Mouse (Mus musculus): ENCODE results near the gene Nipsnap3b. TPM values are rescaled to one million over a fixed set of nuclear protein-coding genes. Genes with fewer than 3 reads are reported as not detected.
A peak's percentile ranks its signal among the peaks of the same experiment; 100 is the strongest.

Nipsnap3b gene
- polyA plus RNA-seq, 1 experiment, result 15.9 TPM

DNA sequence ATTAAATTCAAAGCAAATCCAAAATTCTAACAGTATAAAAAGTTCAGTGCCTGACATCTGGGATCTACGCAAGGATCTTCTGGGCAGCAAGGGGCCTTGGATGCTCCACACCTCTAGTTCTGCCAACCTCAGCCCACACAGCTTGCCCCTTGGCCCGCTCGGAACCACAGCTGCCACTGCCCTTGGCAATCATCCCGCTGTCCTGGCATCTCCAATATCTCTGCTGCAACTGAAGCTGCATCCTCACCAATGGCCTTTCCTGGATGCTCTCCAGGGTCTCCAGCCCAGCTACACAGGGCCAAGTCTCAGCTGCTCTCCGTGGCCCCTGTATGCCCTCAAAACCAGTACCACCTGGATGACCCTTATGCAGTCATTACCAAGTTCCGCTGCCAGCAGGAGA lies 12.2 kb upstream of the Nipsnap3b start:
- TF ChIP-seq MYOD1 (IDR thresholded peaks at IDR 0.05; ENCODE audit: control insufficient read depth in 1 of 3, insufficient read length in 2 of 3, low read depth in 2 of 3), result peak in 2 of 3 experiments; percentile 66 to 69
- no peak for TF ChIP-seq POLR2AphosphoS2 (IDR thresholded peaks at IDR 0.05; ENCODE audit: insufficient read length, low read depth)
- no peak for TF ChIP-seq TCF3 (IDR thresholded peaks at IDR 0.05; ENCODE audit: insufficient read length, low read depth)
- peak in 2 of 3 experiments; percentile 31 to 50 for TF ChIP-seq MYOG (IDR thresholded peaks at IDR 0.05; ENCODE audit: control insufficient read depth in 1 of 3, insufficient read depth in 1 of 3, insufficient read length in 2 of 3, low read depth in 2 of 3)
- no peak for TF ChIP-seq REST (IDR thresholded peaks at IDR 0.05; ENCODE audit: insufficient read depth, insufficient read length)
- Histone ChIP-seq H3K36me3 (ENCODE audit: control insufficient read depth, insufficient read depth) (no peaks in the 10 kb centered on the region), H3K4me3 (no peak overlapping the region), H3K27me3 (ENCODE audit: control insufficient read depth, insufficient read depth, insufficient read length) (no peaks in the 10 kb centered on the region), H3ac (ENCODE audit: control insufficient read depth, insufficient read length) (no peak overlapping the region), H3K79me2 (ENCODE audit: control insufficient read depth, insufficient read depth) (no peaks in the 10 kb centered on the region), H3K4me2 (ENCODE audit: low read depth) (no peak overlapping the region)

DNA sequence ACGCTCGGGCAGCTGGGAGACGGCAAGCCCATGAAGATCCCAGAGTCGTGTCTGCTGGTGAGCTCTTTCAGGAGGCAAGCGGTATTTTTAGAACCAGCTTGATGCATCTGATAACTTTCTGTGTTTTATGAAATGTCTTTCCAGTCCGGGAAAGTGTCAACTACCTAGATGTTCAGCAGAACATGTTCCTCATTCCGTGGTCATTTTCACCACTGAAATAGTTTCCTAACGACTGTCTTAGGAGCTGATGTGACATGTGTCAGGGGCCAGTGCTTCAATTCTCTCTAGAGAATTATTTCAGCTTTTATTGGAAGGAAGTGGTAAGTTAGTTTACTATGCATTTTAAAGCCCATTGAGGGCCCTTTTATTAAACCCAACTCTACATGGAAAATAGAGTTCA lies 11.5 kb upstream of the Nipsnap3b start:
- Histone ChIP-seq H3K27me3 (ENCODE audit: control insufficient read depth, insufficient read depth, insufficient read length) (no peaks in the 10 kb centered on the region), H3K36me3 (ENCODE audit: control insufficient read depth, insufficient read depth) (no peaks in the 10 kb centered on the region), H3K79me2 (ENCODE audit: control insufficient read depth, insufficient read depth) (no peaks in the 10 kb centered on the region), H3K4me3 (no peak overlapping the region), H3K4me2 (ENCODE audit: low read depth) (no peak overlapping the region), H3ac (ENCODE audit: control insufficient read depth, insufficient read length) (no peak overlapping the region)
- TF ChIP-seq REST (IDR thresholded peaks at IDR 0.05; ENCODE audit: insufficient read depth, insufficient read length) (no peak), E2F4 (IDR thresholded peaks at IDR 0.05; ENCODE audit: insufficient read depth) (no peak), MYOG (IDR thresholded peaks at IDR 0.05; ENCODE audit: control insufficient read depth in 1 of 3, insufficient read depth in 1 of 3, insufficient read length in 2 of 3, low read depth in 2 of 3) (no peak), USF1 (IDR thresholded peaks at IDR 0.05; ENCODE audit: low read depth) (no peak)

DNA sequence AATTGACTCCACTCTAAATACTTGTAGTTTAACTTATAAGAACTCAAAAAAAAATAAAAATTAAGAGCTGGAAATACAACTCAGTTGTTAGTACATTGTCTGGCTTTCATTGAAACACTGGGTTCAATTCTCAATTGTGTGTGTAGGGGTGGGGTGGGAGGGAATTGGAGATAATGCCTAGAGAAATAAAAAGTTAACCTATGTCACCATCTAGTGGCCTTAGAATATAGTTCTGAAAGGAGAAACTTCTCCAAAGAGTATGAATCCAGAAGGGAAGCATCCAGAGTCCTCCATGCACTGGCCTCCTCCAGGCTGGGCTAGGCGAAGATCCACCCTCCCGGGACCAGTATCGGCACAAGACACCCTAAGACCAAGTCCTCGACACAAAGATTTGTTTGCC lies 2.5 kb upstream of the Nipsnap3b start:
- H3K79me2 ChIP-seq (ENCODE audit: control insufficient read depth, insufficient read depth), result no peaks in the 10 kb centered on the region
- H3K27me3 ChIP-seq (ENCODE audit: control insufficient read depth, insufficient read depth, insufficient read length), result no peaks in the 10 kb centered on the region
- no peaks in the 10 kb centered on the region for H3K36me3 ChIP-seq (ENCODE audit: control insufficient read depth, insufficient read depth)
- H3K4me2 ChIP-seq (ENCODE audit: low read depth), result no peak overlapping the region
- TF ChIP-seq TCF3 (IDR thresholded peaks at IDR 0.05; ENCODE audit: insufficient read length, low read depth), result no peak
- TF ChIP-seq MAX (IDR thresholded peaks at IDR 0.05; ENCODE audit: low read depth), result no peak
- no peak for TF ChIP-seq USF1 (IDR thresholded peaks at IDR 0.05; ENCODE audit: low read depth)
- TF ChIP-seq MYOD1 (IDR thresholded peaks at IDR 0.05; ENCODE audit: control insufficient read depth in 1 of 3, insufficient read length in 2 of 3, low read depth in 2 of 3), result no peak
- TF ChIP-seq MYOG (IDR thresholded peaks at IDR 0.05; ENCODE audit: control insufficient read depth in 1 of 3, insufficient read depth in 1 of 3, insufficient read length in 2 of 3, low read depth in 2 of 3), result no peak
- no peak for TF ChIP-seq REST (IDR thresholded peaks at IDR 0.05; ENCODE audit: insufficient read depth, insufficient read length)
- no peak for TF ChIP-seq SRF (IDR thresholded peaks at IDR 0.05; ENCODE audit: control insufficient read depth, insufficient read length, low read depth)
- no peak for TF ChIP-seq POLR2A (IDR thresholded peaks at IDR 0.05; ENCODE audit: insufficient read length, low read depth)
- TF ChIP-seq CEBPB (IDR thresholded peaks at IDR 0.05; ENCODE audit: insufficient read depth, poor library complexity, severe bottlenecking), result no peak
- no peak for TF ChIP-seq E2F4 (IDR thresholded peaks at IDR 0.05; ENCODE audit: insufficient read depth)
- no peak for TF ChIP-seq POLR2AphosphoS2 (IDR thresholded peaks at IDR 0.05; ENCODE audit: insufficient read length, low read depth)
- no peak for TF ChIP-seq TCF12 (IDR thresholded peaks at IDR 0.05; ENCODE audit: insufficient read depth, poor library complexity, severe bottlenecking)
- H3K4me3 ChIP-seq, result no peak overlapping the region
- no peak overlapping the region for H3ac ChIP-seq (ENCODE audit: control insufficient read depth, insufficient read length)

DNA sequence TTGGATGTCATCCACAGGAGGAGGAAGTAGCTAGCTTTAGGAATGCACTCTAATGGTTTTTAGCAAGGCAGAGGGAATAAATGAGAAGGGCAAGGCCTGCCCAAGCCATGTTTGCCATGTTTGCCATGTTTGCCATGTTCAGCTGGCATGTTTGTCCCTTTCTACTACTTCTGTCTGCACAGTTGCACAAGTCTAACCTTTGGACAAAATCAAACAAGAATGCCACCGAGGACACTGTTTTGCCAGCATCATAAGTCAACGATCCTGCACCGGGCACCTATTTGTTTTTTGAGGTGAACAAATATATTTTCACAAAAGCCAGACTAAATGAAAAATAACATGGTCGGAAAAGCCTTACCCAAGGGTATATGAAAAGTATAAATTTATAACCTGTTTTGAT lies 1.8 kb upstream of the Nipsnap3b start:
- TF ChIP-seq MYOD1 (IDR thresholded peaks at IDR 0.05; ENCODE audit: control insufficient read depth in 1 of 3, insufficient read length in 2 of 3, low read depth in 2 of 3) (no peak), SRF (IDR thresholded peaks at IDR 0.05; ENCODE audit: control insufficient read depth, insufficient read length, low read depth) (no peak), MAX (IDR thresholded peaks at IDR 0.05; ENCODE audit: low read depth) (no peak), TCF3 (IDR thresholded peaks at IDR 0.05; ENCODE audit: insufficient read length, low read depth) (no peak), E2F4 (IDR thresholded peaks at IDR 0.05; ENCODE audit: insufficient read depth) (no peak), POLR2AphosphoS2 (IDR thresholded peaks at IDR 0.05; ENCODE audit: insufficient read length, low read depth) (no peak), CEBPB (IDR thresholded peaks at IDR 0.05; ENCODE audit: insufficient read depth, poor library complexity, severe bottlenecking) (no peak), REST (IDR thresholded peaks at IDR 0.05; ENCODE audit: insufficient read depth, insufficient read length) (no peak), MYOG (IDR thresholded peaks at IDR 0.05; ENCODE audit: control insufficient read depth in 1 of 3, insufficient read depth in 1 of 3, insufficient read length in 2 of 3, low read depth in 2 of 3) (no peak), TCF12 (IDR thresholded peaks at IDR 0.05; ENCODE audit: insufficient read depth, poor library complexity, severe bottlenecking) (no peak), POLR2A (IDR thresholded peaks at IDR 0.05; ENCODE audit: insufficient read length, low read depth) (no peak), USF1 (IDR thresholded peaks at IDR 0.05; ENCODE audit: low read depth) (no peak)
- H3K27me3 ChIP-seq (ENCODE audit: control insufficient read depth, insufficient read depth, insufficient read length), result no peaks in the 10 kb centered on the region

DNA sequence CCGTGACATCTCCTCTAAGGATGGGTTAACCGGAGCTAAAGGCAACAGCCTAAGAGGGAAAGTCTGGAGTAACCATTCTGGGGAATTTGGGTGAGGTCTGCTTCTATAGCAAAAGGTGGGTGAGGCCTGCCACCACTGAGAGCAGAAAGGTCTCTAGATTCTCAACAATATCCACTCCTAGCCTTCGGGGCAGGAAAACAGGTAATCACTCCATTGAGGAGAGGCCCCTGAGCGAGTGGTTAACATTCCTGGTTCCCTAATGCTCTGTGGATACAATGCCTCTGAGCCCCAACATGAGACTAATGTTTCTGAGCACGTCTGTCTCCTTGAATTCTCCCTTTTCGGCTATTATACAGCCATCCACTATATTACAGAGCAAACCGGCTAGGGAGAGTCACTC lies 2.7 kb downstream of the Nipsnap3b start:
- H3K4me2 ChIP-seq (ENCODE audit: low read depth), result no peak overlapping the region
- H3K4me3 ChIP-seq, result no peak overlapping the region
- peaks cover 18% of the 10 kb centered on the region for H3K36me3 ChIP-seq (ENCODE audit: control insufficient read depth, insufficient read depth)

More for the DNA sequence above, 1.8 kb upstream of the Nipsnap3b start:
- H3ac ChIP-seq (ENCODE audit: control insufficient read depth, insufficient read length), result no peak overlapping the region
- no peaks in the 10 kb centered on the region for H3K79me2 ChIP-seq (ENCODE audit: control insufficient read depth, insufficient read depth)
- H3K4me3 ChIP-seq, result no peak overlapping the region
- no peak overlapping the region for H3K4me2 ChIP-seq (ENCODE audit: low read depth)
- H3K36me3 ChIP-seq (ENCODE audit: control insufficient read depth, insufficient read depth), result no peaks in the 10 kb centered on the region

More for the DNA sequence above, 2.7 kb downstream of the Nipsnap3b start:
- Histone ChIP-seq H3K27me3 (ENCODE audit: control insufficient read depth, insufficient read depth, insufficient read length) (no peaks in the 10 kb centered on the region), H3K79me2 (ENCODE audit: control insufficient read depth, insufficient read depth) (no peaks in the 10 kb centered on the region), H3ac (ENCODE audit: control insufficient read depth, insufficient read length) (no peak overlapping the region)
- no peak for TF ChIP-seq TCF12 (IDR thresholded peaks at IDR 0.05; ENCODE audit: insufficient read depth, poor library complexity, severe bottlenecking)
- TF ChIP-seq REST (IDR thresholded peaks at IDR 0.05; ENCODE audit: insufficient read depth, insufficient read length), result no peak
- no peak for TF ChIP-seq E2F4 (IDR thresholded peaks at IDR 0.05; ENCODE audit: insufficient read depth)
- TF ChIP-seq SRF (IDR thresholded peaks at IDR 0.05; ENCODE audit: control insufficient read depth, insufficient read length, low read depth), result no peak
- no peak for TF ChIP-seq MYOG (IDR thresholded peaks at IDR 0.05; ENCODE audit: control insufficient read depth in 1 of 3, insufficient read depth in 1 of 3, insufficient read length in 2 of 3, low read depth in 2 of 3)
- TF ChIP-seq USF1 (IDR thresholded peaks at IDR 0.05; ENCODE audit: low read depth), result no peak
